Mouse (Mus musculus) left cerebral cortex, postnatal 25 days (tissue): ENCODE measurements around the gene Baz2a. TPM values are rescaled to one million over a fixed set of nuclear protein-coding genes. Genes with fewer than 3 reads are reported as not detected.

ENCODE experiments used
- DNase-seq, 2 experiments: peaks; one replicate each; pipeline ENCODE4 v3.0.0; 2022; ENCODE audit warnings: low spot score in 2 of 2, mixed read lengths in 1 of 2
- intact Hi-C: fragments of 180-260 bp; cut with DNase I; formaldehyde crosslinking; loops from one replicate; pipeline ENCODE4 v1.15.1; 2025
- total RNA-seq, 2 experiments: library from RNA; stranded (reverse); gene quantifications; 2 replicates each; pipeline ENCODE4 v1.2.3; 2021

The Baz2a gene
- total RNA-seq, 2 experiments from 2014 or later = 34.3 to 38.4 TPM

DNA sequence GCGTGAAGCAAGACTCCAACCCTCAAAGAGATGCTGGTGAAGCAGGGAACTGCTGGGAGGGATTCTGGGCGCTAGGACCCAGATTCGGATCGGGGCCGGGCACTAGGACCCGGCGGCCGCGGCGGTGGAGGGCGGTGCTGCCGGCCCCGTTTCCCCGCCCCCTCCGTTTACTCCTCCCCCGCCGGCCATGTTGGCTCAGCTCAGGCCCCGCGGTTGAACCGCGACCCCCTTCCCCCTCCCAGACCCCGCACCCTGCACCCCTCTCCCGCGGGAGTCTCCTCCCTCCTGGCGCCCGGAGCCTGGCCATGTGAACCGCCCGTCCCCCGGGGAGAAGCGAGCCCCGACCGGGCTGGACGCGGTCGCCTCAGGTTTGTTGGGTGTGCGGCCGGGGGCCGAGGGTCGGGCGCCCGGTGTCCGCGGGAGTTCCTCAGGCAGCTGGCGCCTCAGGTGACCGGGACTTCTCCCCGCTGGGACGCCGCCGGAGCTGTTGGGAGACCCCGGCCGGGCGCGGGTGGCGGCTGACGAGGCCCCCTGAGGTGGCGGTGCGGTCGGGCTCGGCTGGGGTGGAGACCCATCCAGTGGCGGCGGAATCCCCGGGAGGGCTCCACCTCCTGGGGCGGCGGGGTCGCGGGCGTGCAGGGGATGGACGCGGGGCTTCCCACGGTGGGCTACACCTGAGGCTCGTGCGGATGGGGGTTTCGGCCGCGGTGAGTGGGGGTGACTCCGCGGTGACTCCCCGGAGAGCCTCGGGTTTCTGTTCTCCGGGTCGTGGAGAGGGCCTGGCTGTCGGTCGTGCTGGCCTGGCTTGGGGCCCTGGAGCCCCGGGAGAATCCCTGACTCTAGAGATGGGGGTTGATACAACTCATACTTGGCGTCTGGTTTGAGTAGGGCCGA lies 5.6 kb downstream of the Baz2a start:
- intact Hi-C loops = loop anchor here (1.0 to 10.0 kb wide), 2 partner anchors 79 to 358 kb away; partner anchors contain the start of gene Smarcc2
- DNase-seq = peak; percentile 86

DNA sequence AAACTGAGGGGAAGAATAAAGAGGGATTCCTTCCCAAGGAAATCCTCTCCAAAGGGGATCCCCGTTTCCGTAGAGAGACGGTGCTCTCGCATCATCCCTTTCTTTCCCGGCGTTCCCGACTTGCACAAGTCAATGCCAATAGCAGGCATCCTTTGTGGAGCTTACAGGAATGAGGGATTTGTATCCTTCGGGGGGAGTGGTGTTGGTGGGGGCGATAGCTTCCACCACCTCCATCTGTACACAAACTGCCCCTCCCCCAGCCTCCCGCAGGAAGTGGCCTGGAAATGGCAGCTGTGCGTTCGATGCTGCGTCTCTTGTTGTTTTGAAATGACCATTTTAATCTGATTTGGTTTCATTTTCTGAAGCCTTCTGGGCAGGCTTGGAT lies 6.2 kb downstream of the Baz2a start:
- DNase-seq = peak; percentile 55 to 58
- intact Hi-C loops = loop anchor here (10.0 kb wide), 1 partner anchor 357 kb away; the partner anchor contains the start of gene Smarcc2

DNA sequence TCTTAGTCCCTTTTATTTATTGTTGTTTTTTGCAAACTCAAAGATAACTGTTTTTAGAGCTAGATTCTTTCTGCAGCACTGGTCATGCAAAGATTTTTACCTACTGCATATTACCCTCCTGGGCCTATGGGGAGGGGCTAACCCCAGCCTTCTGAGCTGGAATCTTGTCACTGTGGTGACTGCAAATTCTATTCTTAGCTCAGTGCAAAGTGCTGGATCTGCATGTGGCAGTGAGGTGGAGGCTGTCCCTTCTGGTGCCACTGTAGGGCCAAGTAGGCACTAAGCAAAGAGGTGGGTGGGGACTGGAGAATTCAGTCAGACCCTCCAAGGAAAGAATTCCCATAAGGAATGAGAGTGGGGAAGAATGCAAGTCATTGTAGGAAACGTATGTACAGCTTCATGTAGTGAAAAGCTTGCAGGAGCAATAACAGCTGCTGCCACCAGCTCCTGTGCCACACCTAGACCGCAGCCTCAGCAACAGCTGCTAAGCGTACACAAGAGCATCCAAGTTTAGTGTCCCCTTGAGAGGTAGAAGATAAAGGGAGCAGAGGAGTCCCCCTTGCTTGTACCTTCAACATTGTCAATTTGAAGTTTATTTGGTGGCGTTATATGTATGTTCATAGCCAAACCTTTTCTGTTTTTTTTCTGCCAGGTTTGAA lies 18.9 kb downstream of the Baz2a start:
- no peak for DNase-seq
- intact Hi-C loops = no loop called here

GRCm38 (mm10) chr10:128111227-128111626 lies 19.9 kb downstream of the Baz2a start:
- intact Hi-C loops = no loop called here
- DNase-seq = no peak

- intact Hi-C loops = no loop called here
- no peak for DNase-seq
Observed at GRCm38 (mm10) chr10:128123833-128124232, 32.5 kb downstream of the Baz2a start.

DNA sequence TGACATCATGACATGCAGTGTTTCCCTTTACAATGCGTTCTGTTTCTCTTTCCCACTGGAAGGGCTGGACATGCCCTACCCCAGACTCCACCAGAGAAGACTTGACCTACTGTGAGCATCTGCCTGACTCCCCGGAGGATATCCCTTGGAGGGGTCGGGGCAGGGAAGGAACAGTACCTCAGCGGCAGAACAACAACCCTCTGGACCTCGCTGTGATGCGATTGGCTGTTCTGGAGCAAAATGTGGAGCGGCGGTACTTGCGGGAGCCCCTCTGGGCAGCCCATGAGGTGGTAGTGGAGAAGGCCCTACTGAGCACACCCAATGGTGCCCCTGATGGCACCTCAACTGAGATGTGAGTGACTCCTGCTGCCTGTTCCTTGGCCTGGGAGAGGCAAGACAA lies 33.5 kb downstream of the Baz2a start:
- intact Hi-C loops = no loop called here
- no peak for DNase-seq

GRCm38 (mm10) chr10:128125951-128126350 lies 34.6 kb downstream of the Baz2a start:
- DNase-seq = no peak
- intact Hi-C loops = no loop called here

DNA sequence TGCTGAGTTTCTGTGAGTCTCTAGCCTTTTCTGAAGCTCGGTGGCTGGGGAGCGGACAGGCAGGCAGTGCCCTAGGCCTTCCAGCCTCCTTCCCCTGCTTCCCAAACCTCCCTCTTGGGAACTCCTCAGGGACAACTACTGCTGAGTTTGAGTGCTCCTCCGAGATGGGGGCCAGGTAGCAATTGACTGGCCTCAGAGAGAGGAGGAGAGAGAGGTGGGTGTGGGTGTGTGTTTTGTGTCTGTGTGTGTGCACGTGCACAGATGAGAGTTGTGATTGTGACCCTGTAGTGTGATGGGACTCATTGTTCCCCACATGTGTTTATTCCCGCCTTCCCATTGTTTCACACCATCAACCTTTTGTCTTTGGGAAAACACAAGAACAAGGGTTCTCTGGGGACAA lies 36.1 kb downstream of the Baz2a start:
- no peak for DNase-seq
- intact Hi-C loops = no loop called here

DNA sequence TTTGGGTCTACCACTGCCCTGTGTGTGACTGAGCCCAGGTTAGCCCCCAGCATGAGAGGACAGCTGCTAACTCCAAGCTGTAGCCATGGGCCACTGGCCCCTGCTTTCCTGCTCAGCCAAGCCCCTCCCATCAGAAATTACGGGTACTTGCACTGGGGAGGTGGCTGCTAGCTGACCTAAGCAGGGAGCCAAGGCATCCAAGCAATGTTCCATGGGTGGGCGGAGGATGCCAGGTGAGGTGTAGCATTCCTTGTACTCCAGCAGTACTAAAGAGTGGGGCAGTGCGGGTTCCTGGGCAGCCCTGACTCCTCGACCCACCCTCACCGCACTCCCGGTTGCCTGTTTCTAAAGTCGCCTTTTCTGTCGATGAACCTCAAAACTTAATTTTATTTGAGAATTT lies 36.8 kb downstream of the Baz2a start:
- intact Hi-C loops = no loop called here
- DNase-seq = no peak

DNA sequence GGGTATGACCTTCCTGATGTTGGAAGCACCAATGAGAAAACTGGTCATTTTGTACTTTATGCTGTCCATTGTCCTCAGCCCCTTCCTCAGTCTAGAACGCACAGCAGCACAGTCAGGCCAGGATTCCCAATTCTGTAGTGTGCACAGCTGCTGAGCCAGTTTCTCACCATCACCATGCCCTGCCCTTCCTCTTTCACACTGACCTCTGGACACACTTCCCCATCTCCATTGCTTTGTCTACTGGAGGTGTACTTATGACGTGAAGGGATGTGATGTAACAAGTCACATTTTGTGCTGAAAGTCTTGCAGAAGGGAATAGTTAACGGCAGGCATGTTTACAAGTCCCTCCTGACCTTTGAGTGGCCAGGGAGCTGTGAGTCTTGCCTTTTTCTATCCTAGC lies 39.9 kb downstream of the Baz2a start:
- DNase-seq = no peak
- intact Hi-C loops = no loop called here

- no peak for DNase-seq
- intact Hi-C loops = no loop called here
Observed at GRCm38 (mm10) chr10:128131812-128132211, 40.4 kb downstream of the Baz2a start.

DNA sequence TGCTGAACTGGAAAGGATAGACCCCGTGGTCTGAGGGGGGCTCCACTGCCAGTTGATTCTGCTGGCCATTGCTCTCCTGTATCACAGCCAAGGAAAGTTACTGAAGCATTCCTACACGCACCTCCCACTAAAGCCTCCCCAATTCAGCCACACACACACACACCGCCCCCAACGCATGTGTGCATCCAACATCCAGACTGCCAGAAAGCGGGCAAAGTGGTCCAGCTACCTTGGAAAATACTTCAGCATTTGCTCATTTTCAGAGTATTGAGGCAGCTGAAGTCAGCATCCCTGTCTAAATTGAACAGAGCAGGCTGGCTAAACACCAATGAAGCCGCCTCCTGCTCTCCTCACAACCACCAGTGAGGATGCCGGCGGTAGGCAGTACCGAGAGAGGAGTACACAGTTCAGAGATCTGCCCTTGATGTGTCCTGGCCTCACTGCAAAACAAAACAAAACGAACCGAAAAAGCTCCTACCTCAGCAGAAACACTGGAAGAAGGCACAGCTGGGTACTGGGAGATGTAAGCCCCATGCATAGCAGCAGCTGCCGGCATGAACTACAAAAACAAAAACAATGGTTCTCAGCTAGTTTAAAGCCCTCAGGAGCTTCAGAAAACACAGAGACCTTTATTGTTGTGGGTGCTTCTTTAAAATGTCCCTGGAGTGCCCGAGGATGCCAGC lies 42.4 kb downstream of the Baz2a start:
- intact Hi-C loops = no loop called here
- peak; percentile 56 to 91 for DNase-seq

DNA sequence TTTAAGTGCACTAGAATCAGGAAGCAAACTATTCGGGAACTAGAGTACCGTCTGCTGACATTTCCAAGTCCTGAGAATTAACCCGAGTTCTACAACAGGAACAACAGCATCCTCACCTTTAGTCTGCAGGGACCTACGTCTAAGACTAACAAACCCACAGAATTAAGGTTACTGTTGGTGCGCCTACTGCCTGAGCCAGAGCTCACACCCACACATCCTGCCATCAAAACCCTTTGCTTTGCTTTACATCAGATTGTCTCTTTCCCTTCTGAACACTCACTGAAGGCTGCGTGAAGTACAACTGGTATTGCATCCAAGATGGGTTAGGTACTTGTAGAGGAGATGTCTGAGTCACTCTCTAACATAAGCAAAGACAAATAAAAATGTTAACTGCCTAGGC lies 44.0 kb downstream of the Baz2a start:
- peak in 1 of 2 experiments; percentile 66 for DNase-seq
- intact Hi-C loops = no loop called here

DNA sequence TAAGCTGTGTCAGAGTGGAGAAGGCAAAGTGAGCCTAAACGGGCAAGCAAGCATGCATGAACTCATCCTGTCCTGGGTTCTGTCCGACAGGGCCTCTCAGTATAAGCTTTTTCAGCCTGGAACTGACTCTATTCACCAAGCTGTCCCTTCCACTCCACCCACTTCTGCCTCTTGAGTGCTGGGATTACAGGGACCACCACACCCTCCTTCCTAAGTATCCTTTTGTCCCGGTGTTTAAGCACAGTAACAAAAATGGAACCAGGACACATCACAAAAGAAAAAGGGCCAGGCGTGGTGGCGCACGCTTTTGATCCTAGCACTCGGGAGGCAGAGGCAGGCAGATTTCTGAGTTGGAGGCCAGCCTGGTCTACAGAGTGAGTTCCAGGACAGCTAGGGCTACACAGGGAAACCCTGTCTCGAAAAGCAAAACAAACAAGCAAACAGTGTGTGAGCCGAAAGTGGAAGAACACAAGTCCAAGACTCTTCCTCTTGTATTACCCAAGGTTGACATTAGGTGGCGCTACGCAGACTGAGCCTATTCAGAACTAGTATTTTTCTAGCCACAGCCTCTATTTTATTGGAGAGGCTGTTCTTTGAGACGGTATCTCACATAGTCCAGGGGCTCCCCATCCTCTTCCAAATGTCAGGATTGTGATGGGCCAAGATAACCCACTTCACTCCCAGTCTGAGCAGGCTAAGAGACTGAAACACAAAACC lies 49.0 kb downstream of the Baz2a start:
- DNase-seq = peak in 1 of 2 experiments; percentile 40
- intact Hi-C loops = loop anchor here (2.0 kb wide), 1 partner anchor 46 kb away; no protein-coding TSS in a partner anchor

DNA sequence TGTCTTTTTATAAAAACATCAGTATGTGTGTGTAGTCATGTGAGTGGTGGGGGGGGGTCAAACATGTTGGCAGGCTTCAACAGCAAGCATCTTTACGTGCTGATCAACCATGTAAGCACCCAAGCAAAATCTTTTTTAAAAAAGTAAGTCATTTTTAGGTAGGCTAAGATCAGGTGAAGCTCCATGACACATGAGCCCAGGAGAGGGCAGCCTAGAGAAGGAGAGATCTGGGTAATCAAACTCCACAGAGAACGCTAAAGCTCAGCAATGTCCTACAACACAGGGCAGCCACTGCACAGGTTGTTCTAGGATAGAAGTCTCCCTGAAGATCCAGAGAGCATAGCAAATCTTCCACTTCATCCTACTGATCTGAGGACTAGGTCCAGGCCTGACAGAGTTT lies 50.8 kb downstream of the Baz2a start:
- DNase-seq = no peak
- intact Hi-C loops = no loop called here

DNA sequence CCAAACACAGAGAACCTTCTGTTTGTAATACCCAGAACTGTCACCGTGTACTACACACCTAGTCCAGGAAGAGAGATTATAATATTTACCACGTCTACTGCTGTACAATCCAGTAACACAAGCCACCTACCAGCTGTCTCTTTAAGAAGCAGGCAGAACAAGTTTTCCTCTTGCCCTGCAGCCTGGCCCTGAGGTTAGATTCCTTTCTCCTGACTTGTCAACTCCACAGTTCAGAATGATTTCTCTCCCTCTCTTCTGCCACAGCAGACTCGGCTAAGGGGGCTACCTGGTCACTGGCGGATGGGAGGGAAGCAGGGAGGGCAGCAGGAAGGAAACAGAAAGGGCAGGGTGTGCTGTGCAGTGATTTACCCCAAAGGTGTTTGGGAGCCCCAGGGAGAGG lies 52.3 kb downstream of the Baz2a start:
- intact Hi-C loops = no loop called here
- no peak for DNase-seq

GRCm38 (mm10) chr10:128144961-128145360 lies 53.6 kb downstream of the Baz2a start:
- intact Hi-C loops = no loop called here
- DNase-seq = no peak

DNA sequence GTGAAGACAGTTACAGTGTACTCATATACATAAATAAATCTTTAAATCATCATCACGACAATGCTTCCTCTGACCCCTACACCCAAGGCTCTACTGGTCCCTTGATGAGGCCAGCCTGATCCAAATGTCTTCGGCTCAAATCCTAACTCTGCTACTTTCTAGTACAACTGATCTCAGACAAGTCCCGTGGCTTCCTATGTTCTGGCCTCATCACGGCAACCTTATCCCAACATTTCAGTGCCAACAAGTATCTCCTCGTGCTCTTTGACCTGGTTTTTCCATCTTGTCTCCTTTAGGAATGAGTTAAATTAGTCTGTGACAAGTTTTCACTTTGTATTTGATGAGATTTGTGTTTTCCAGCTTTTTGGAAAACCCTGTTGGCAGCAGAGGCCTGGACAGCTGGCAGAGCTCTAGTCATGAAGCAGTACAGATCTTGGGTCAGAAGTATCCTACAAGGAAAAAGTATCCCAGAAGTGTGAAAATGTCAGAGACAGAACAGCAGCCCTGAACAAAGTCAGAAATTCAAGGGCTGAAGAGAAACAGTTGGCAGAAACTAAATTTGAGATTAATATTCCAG lies 57.5 kb downstream of the Baz2a start:
- intact Hi-C loops = no loop called here
- no peak for DNase-seq

DNA sequence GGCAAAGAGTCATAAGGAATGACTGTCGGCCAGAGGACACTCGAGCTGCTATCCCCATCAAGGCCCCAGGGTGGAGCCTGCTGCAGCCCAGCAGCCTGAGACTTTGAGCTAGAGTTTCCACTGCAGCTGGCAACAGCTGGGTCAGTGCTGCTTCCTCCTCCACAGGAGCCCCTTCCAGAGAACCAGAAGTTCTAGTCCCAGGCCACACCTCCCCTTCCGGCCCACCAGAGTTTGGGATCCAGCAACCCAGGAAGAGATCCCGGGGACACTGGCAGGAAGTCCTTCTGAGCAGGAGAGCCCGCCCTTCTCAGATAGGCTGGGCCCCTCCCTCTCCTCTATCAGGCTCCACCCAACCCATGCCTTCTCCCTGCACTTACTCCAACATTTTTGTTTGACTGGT lies 58.2 kb downstream of the Baz2a start:
- intact Hi-C loops = no loop called here

More for the DNA sequence above, 58.2 kb downstream of the Baz2a start:
- DNase-seq = no peak
